Mouse (Mus musculus) layer of hippocampus, adult 11-12 months (tissue): ENCODE measurements around the gene Atp6v0e.

ENCODE experiments used
- DNase-seq: peaks from one replicate; pipeline ENCODE4 v3.0.0; 2022; ENCODE audit warnings: low spot score

The Atp6v0e gene

DNA sequence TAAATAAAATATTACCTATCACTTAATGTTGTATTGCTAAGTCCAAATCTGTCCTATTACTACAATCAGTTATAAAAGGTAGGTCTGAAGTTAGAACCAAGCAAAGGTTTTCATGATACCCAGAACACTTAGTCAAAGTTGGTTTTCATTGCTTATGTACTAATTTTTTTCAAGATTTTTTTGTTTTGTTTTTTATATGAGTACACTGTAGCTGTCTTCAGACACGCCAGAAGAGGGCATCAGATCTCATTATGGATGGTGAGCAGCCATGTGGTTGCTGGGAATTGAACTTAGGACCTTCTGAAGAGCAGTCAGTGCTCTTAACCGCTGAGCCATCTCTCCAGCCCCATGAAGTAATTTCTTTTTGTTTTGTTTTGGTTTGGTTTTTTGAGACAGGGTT is 54.8 kb downstream of the Atp6v0e start:
- no peak for DNase-seq

DNA sequence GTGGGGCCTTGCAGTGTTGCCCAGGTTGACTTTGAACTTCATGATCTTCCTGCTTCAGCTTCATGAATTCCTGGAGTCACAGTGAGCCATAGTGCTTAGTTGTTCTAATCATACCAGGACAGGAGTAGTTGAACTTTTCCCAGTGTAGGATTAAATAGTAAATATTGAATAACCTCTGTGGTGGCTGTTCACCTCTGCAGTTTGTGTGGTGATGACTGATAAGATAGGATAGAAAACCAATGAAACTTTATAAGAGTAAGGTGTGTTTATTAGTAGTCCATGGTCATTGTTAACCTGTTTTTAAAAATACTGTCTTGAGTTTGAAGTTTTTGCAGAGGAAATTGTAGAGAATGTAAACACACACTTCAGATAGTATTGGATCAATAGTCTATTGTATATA is 56.4 kb downstream of the Atp6v0e start:
- no peak for DNase-seq

DNA sequence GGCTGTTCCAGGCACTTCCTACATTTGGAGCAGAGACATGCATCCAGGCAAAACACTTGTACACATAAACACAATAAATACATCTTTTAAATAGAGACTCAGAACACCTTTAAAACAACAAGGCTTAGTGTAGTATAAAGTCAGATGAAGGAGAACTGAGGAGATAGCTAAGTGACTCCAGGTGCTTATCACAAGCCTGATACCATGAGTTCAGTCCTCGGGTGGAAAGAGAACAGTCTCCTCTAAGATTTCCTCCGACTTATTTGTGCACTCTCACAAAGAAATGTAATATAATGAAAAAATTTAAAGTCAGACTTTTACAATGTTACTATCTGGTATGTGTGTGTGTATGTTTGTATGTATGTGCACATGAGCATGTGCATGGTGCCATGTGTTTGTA is 58.8 kb downstream of the Atp6v0e start:
- no peak for DNase-seq

DNA sequence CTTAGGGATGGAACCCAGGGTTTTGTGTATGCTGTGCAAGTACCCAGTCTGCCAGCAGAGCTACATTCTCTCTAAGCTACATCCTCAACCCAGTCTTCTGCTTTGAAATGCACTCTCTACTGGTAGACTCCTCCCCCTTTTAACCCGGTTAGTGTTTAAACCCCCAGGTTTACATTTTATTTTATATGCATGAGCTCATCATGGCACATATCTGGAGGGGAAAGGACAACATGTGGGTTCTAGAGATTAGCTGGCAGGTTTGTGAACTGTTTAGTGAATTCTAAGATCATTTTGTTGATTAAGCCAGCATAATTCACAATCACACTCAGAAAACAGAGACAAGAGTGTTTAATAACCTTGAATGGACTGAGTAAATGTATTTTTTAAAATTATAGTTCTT is 61.8 kb downstream of the Atp6v0e start:
- no peak for DNase-seq

DNA sequence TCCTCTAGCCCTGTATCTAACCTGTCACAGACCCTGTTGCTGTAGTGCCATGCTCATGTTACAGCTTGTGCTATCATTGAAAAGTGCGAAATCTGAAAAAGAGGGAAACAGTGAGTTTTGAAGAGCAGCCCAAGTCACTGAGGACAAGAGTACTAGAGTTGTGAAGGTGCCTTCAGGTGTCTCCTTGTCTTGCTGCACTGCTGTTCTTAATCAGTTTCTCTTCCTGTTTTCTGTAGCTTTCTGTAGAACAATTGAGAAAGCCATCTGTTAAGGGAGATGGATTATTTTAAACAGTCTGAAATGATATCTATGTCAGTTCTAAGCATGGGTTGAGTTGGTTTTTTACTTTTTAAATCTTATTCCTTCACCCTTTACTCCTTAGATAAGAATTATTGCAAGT is 63.6 kb downstream of the Atp6v0e start:
- DNase-seq: no peak

DNA sequence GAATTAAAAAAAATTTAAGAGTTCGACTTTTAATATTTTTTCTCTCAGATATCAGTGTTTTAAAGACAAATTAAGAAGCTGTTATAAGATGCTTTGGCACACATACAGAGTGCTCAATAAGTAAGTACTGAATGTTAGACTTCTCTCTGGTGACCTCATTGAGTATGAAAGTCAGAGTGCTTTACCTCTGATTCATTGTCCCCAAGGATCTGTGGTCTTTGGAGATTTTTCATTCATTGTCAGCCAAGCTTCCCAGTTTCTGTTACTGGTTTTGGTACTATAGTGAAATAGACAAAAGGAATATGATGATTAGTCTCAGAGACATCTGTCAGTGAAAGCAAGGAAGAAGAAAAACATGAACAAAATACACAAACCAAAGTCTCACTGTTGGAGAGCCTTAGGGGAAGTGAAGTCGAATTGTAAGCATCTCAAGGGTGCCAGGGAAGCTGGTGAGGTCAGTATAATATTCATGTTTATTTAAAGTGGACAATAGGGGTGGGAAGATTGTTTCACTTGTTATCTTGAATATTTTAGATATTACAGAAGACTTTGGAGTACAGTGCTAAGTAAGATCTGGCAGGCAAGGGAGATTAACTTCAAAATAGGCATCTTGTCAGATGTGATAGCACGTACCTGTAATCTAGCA is 64.2 kb downstream of the Atp6v0e start:
- DNase-seq: no peak

DNA sequence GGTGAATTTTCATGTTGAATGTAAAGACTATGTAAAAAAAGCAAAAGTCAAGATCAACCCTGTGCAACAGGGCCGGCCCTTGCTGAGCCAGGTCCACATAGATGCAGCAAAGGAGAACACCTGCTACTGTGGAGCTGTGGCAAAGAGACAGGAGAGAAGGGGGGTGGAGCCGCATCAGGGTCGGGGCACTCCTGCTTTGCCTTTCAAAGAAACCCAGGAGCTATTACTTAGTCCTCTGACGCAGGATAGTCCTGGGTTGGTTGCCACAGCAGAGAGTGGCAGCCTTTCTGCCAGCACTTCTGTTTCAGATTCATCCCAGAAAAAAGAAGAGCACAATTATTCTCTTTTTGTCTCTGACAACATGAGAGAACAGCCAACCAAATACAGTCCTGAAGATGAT is 79.5 kb downstream of the Atp6v0e start:
- DNase-seq: no peak

DNA sequence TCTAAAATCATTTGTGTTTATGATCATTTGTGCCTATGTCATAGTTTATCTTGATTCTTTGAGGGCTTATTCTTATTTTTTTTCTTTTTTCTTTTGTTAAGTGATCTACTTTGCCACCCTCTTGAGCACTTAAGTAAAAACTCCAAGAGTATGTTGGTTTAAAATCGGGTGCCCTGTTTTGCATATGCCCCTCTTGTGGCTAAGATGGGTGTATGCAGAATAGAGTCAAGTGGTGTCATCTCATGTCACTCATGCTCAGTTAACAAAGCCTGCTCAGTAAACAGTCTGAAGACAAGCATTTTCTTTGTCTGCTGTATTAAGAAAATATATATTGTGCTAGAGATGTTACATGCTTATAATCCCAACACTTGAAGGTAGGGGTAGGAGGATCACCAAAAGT is 80.3 kb downstream of the Atp6v0e start:
- no peak for DNase-seq
